Mouse (Mus musculus): ENCODE results near the gene Fer1l4. TPM values are rescaled to one million over a fixed set of nuclear protein-coding genes. Genes with fewer than 3 reads are reported as not detected.

The Fer1l4 gene
- total and polyA plus RNA-seq, 2 experiments from 2014 or later, result 0.19 TPM; not detected in 1

GRCm38 (mm10) chr2:156018106-156018505 lies 34.6 kb downstream of the Fer1l4 start:
- no peak for ATAC-seq
- H3K27me3 ChIP-seq (ENCODE audit: insufficient read depth, low read length), result no peaks in the 10 kb centered on the region
- TF ChIP-seq CTCF (IDR thresholded peaks at IDR 0.05; ENCODE audit: low read depth), result no peak
- 94% methylated on average over 3 of the region's 3 CpGs for WGBS
- H3K36me3 ChIP-seq (ENCODE audit: insufficient read depth), result peaks cover 68% of the 10 kb centered on the region
- no peak overlapping the region for H3K9ac ChIP-seq
- DNase-seq, result no peak
- no peak overlapping the region for H3K27ac ChIP-seq (ENCODE audit: low read depth, low read length)
- no peak overlapping the region for H3K4me3 ChIP-seq (ENCODE audit: low read depth, low read length)
- H3K9me3 ChIP-seq (ENCODE audit: low read length), result no peaks in the 10 kb centered on the region
- no peak overlapping the region for H3K4me2 ChIP-seq (ENCODE audit: low read depth)
- H3K4me1 ChIP-seq (ENCODE audit: insufficient read depth), result no peaks in the 10 kb centered on the region

DNA sequence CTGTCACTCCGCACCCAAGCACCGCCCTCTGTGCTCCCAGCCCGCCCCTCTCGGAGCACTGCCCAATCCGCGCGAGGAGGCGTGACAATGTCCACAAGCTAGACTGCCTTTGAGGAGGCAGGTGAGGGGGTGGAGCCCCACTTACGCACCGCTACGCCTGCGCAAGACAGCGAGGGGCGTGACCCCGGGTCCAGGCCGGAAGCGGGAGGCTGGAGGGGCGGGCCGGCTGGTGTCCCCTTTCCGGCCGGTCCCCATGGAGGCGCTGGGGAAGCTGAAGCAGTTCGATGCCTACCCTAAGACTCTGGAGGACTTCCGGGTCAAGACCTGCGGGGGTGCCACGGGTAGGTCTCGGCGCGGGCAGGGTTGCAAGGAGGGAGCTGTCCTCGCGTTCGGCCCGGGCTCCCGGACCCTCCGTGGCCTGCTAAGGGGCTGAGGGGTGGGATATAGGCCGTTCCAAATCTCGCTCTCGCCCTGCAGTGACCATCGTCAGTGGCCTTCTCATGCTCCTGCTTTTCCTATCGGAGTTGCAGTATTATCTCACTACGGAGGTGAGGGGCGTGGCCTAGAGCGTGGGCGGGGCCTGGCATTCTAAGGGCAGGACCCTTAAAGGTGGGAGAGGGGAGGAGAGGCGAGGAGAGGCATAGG lies 44.7 kb downstream of the Fer1l4 start, which contains the start of the genes 6430550D23Rik and Ergic3:
6430550D23Rik (minus strand) TSS at position 90 of the 645 bp plus-strand sequence.
Ergic3 (plus strand) TSS at position 158 of the 645 bp plus-strand sequence.
- Histone ChIP-seq H3K9ac (peak within 1 kb of the TSS; percentile 62), H3K4me3 (ENCODE audit: low read depth, low read length) (peak within 1 kb of the TSS; percentile 53), H3K4me2 (ENCODE audit: low read depth) (peak within 1 kb of the TSS; percentile 74), H3K27ac (ENCODE audit: low read depth, low read length) (peak within 1 kb of the TSS; percentile 46), H3K4me1 (ENCODE audit: insufficient read depth) (peaks cover 10% of the 10 kb centered on the region), H3K9me3 (ENCODE audit: low read length) (no peaks in the 10 kb centered on the region), H3K36me3 (ENCODE audit: insufficient read depth) (peaks cover 35% of the 10 kb centered on the region), H3K27me3 (ENCODE audit: insufficient read depth, low read length) (no peaks in the 10 kb centered on the region)
- TF ChIP-seq CTCF (IDR thresholded peaks at IDR 0.05; ENCODE audit: low read depth), result 0 out of 2 replicates have a peak, but pooled peaks have one; percentile 1
- ATAC-seq, result peak; percentile 99
- peak; percentile 97 for DNase-seq
- whole genome bisulfite sequencing, result under 1% methylated on average over 45 of the region's 45 CpGs

DNA sequence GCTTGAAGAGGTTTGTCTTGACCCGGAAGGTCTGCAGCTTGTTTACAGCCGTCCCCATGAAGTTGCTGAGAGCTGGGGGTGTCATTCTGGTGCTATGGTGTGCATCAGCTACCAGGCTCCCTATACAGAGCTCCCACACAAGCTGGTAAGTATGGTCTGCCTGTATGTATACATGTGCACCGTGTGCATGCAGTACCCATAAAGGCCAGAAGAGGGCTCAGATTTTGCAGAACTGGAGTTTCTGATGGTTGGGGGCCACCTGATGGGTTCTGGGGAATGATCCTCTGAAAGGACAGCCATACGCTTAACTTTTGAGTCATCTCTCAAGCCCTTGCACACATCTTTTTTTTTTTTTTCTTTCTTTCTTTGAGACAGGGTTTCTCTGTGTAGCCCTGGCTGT lies 47.4 kb downstream of the Fer1l4 start:
- Histone ChIP-seq H3K9ac (no peak overlapping the region), H3K27me3 (ENCODE audit: insufficient read depth, low read length) (no peaks in the 10 kb centered on the region), H3K4me2 (ENCODE audit: low read depth) (no peak overlapping the region), H3K4me3 (ENCODE audit: low read depth, low read length) (no peak overlapping the region), H3K9me3 (ENCODE audit: low read length) (no peaks in the 10 kb centered on the region), H3K36me3 (ENCODE audit: insufficient read depth) (peaks cover 13% of the 10 kb centered on the region), H3K4me1 (ENCODE audit: insufficient read depth) (peaks cover 10% of the 10 kb centered on the region), H3K27ac (ENCODE audit: low read depth, low read length) (no peak overlapping the region)
- no peak for ATAC-seq
- peak; percentile 51 for TF ChIP-seq CTCF (IDR thresholded peaks at IDR 0.05; ENCODE audit: low read depth)
- WGBS, result 90% methylated on average over 4 of the region's 4 CpGs
- no peak for DNase-seq

GRCm38 (mm10) chr2:155991863-155992321 lies 60.9 kb downstream of the Fer1l4 start:
- WGBS, result 67% methylated on average over 14 of the region's 14 CpGs
- H3K4me3 ChIP-seq (ENCODE audit: low read depth, low read length), result no peak overlapping the region
- H3K36me3 ChIP-seq (ENCODE audit: insufficient read depth), result peaks cover 94% of the 10 kb centered on the region
- 0 out of 2 replicates have a peak, but pooled peaks have one; percentile 12 for TF ChIP-seq CTCF (IDR thresholded peaks at IDR 0.05; ENCODE audit: low read depth)
- no peak overlapping the region for H3K4me2 ChIP-seq (ENCODE audit: low read depth)
- DNase-seq (peak; percentile 36), ATAC-seq (peak; percentile 58)
- no peak overlapping the region; the same call in 1 of the 2 replicates for H3K27ac ChIP-seq (ENCODE audit: low read depth, low read length)
- no peaks in the 10 kb centered on the region for H3K4me1 ChIP-seq (ENCODE audit: insufficient read depth)
- no peak overlapping the region for H3K9ac ChIP-seq
- no peaks in the 10 kb centered on the region for H3K27me3 ChIP-seq (ENCODE audit: insufficient read depth, low read length)
- no peaks in the 10 kb centered on the region for H3K9me3 ChIP-seq (ENCODE audit: low read length)

DNA sequence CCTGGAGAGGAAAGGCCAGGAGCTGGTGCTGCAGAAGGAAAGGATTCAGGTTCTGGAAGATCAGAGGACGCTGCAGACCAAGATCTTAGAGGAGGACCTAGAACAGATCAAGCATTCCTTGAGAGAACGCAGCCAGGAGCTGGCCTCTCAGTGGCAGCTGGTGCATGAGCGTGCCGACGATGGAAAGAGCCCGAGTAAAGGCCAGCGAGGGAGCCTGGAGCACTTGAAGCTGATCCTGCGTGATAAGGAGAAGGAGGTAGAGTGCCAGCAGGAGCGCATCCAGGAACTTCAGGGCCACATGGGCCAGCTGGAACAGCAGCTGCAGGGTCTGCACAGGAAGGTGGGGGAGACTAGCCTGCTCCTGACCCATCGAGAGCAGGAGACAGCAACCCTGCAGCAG lies 61.6 kb downstream of the Fer1l4 start:
- 89% methylated on average over 10 of the region's 10 CpGs for WGBS
- H3K4me1 ChIP-seq (ENCODE audit: insufficient read depth), result no peaks in the 10 kb centered on the region
- no peak overlapping the region for H3K9ac ChIP-seq
- no peak for TF ChIP-seq CTCF (IDR thresholded peaks at IDR 0.05; ENCODE audit: low read depth)
- no peak overlapping the region for H3K4me3 ChIP-seq (ENCODE audit: low read depth, low read length)
- no peak overlapping the region for H3K27ac ChIP-seq (ENCODE audit: low read depth, low read length)
- H3K4me2 ChIP-seq (ENCODE audit: low read depth), result no peak overlapping the region
- H3K9me3 ChIP-seq (ENCODE audit: low read length), result no peaks in the 10 kb centered on the region
- peaks cover 93% of the 10 kb centered on the region for H3K36me3 ChIP-seq (ENCODE audit: insufficient read depth)
- DNase-seq (no peak), ATAC-seq (no peak)
- no peaks in the 10 kb centered on the region for H3K27me3 ChIP-seq (ENCODE audit: insufficient read depth, low read length)

DNA sequence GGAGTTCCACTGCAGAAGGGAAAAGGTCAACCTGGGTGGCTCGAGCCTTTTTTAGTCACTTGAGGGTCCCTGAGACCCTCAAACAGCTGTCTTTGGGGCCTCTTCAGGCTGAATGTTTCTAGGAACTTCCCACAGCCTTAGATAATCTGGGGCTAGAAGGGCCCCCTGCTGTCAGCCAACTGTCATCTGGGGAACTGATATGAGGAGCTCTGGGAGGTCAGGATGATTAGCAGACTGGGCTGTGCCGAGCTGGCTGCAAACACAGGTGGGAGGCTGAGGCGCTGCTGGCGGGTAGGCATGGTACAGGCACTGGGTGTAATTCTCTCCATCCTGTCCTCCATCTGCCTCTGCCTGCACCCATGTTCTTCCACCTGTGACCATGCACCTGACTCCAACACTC lies 63.7 kb downstream of the Fer1l4 start:
- 79% methylated on average over 4 of the region's 4 CpGs for WGBS
- ATAC-seq (no peak), DNase-seq (no peak)
- Histone ChIP-seq H3K4me2 (ENCODE audit: low read depth) (no peak overlapping the region), H3K27ac (ENCODE audit: low read depth, low read length) (no peak overlapping the region), H3K4me3 (ENCODE audit: low read depth, low read length) (no peak overlapping the region), H3K27me3 (ENCODE audit: insufficient read depth, low read length) (no peaks in the 10 kb centered on the region), H3K36me3 (ENCODE audit: insufficient read depth) (peaks cover 92% of the 10 kb centered on the region), H3K9me3 (ENCODE audit: low read length) (no peaks in the 10 kb centered on the region), H3K9ac (no peak overlapping the region), H3K4me1 (ENCODE audit: insufficient read depth) (no peaks in the 10 kb centered on the region)
- no peak for TF ChIP-seq CTCF (IDR thresholded peaks at IDR 0.05; ENCODE audit: low read depth)

DNA sequence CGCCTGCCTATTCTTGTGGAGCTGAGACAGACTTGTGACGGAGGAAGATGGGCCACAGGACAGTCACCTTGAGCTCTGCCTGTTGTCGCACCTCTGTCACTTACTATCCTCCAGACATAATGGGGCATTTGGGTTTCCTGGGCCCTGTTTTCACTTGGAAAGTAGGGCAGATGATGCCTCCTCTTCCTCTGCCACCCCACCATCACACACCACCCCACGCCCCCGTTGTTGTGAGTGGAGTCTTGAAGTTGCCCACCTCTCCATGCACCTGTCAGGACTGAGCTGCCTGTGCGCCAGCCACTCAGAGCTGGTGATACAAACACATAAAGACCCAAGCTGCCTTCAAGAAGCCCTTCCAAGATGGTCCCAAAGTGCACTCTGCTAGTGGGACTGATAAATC lies 65.6 kb downstream of the Fer1l4 start:
- Histone ChIP-seq H3K9ac (no peak overlapping the region), H3K4me1 (ENCODE audit: insufficient read depth) (no peaks in the 10 kb centered on the region), H3K9me3 (ENCODE audit: low read length) (no peaks in the 10 kb centered on the region), H3K4me2 (ENCODE audit: low read depth) (no peak overlapping the region), H3K27ac (ENCODE audit: low read depth, low read length) (no peak overlapping the region), H3K27me3 (ENCODE audit: insufficient read depth, low read length) (no peaks in the 10 kb centered on the region), H3K36me3 (ENCODE audit: insufficient read depth) (peaks cover 89% of the 10 kb centered on the region), H3K4me3 (ENCODE audit: low read depth, low read length) (no peak overlapping the region)
- DNase-seq, result no peak
- ATAC-seq, result no peak
- no peak for TF ChIP-seq CTCF (IDR thresholded peaks at IDR 0.05; ENCODE audit: low read depth)
- WGBS, result 94% methylated on average over 6 of the region's 6 CpGs

All from forebrain, postnatal 0 days (tissue).